Mouse (Mus musculus) forelimb bud, embryonic 11.5 days (tissue): ENCODE measurements around the gene Frmd5.

Experiments used
- DNase-seq: peaks from one replicate; pipeline ENCODE4 v3.0.0-alpha.2; 2012; ENCODE audit warnings: low read depth, low spot score

Gene Frmd5

GRCm38 (mm10) chr2:121682361-121682760 is 124.5 kb downstream of the Frmd5 start:
- DNase-seq = no peak

- no peak for DNase-seq
These were observed 127.2 kb downstream of the Frmd5 start for GRCm38 (mm10) chr2:121679711-121680110.

GRCm38 (mm10) chr2:121677649-121677986 is 129.3 kb downstream of the Frmd5 start:
- no peak for DNase-seq

- no peak for DNase-seq
These were observed 129.8 kb downstream of the Frmd5 start for GRCm38 (mm10) chr2:121676951-121677648.

- DNase-seq = no peak
These were observed 131.0 kb downstream of the Frmd5 start for GRCm38 (mm10) chr2:121675895-121676294.

- no peak for DNase-seq
These were observed 131.8 kb downstream of the Frmd5 start for GRCm38 (mm10) chr2:121675136-121675535.

- DNase-seq = no peak
These were observed 132.7 kb downstream of the Frmd5 start for GRCm38 (mm10) chr2:121674211-121674610.

GRCm38 (mm10) chr2:121669846-121670245 is 137.0 kb downstream of the Frmd5 start:
- no peak for DNase-seq

GRCm38 (mm10) chr2:121668256-121668655 is 138.6 kb downstream of the Frmd5 start:
- DNase-seq = no peak

- DNase-seq = no peak
These were observed 145.8 kb downstream of the Frmd5 start for GRCm38 (mm10) chr2:121661160-121661502.

- DNase-seq = no peak
These were observed 146.3 kb downstream of the Frmd5 start for GRCm38 (mm10) chr2:121660461-121661159.

GRCm38 (mm10) chr2:121659350-121659749 is 147.5 kb downstream of the Frmd5 start:
- DNase-seq = no peak

GRCm38 (mm10) chr2:121658123-121658767 is 148.6 kb downstream of the Frmd5 start:
- DNase-seq = no peak

- no peak for DNase-seq
These were observed 150.9 kb downstream of the Frmd5 start for GRCm38 (mm10) chr2:121655966-121656365.

GRCm38 (mm10) chr2:121655106-121655505 is 151.8 kb downstream of the Frmd5 start:
- DNase-seq = no peak

GRCm38 (mm10) chr2:121646528-121646927 is 160.4 kb downstream of the Frmd5 start:
- DNase-seq = no peak

- no peak for DNase-seq
These were observed 164.0 kb downstream of the Frmd5 start for GRCm38 (mm10) chr2:121642934-121643333.

- DNase-seq = no peak
These were observed 174.8 kb downstream of the Frmd5 start for GRCm38 (mm10) chr2:121632091-121632490.

GRCm38 (mm10) chr2:121630286-121630685 is 176.6 kb downstream of the Frmd5 start:
- no peak for DNase-seq

- DNase-seq = no peak
These were observed 178.6 kb downstream of the Frmd5 start for GRCm38 (mm10) chr2:121628290-121628689.

- no peak for DNase-seq
These were observed 181.0 kb downstream of the Frmd5 start for GRCm38 (mm10) chr2:121625901-121626300.

GRCm38 (mm10) chr2:121621262-121622163 is 185.4 kb downstream of the Frmd5 start:
- DNase-seq = peak; percentile 47
